Mouse (Mus musculus): Measurements from ENCODE around the gene Gzf1. TPM values are rescaled to one million over a fixed set of nuclear protein-coding genes. Genes with fewer than 3 reads are reported as not detected.

Gzf1 gene
- total RNA-seq, 2 experiments from 2014 or later = 24.0 to 26.2 TPM

- DNase-seq (ENCODE audit: low spot score in 2 of 2) = no peak
Observed at GRCm38 (mm10) chr2:148698571-148698970, 17.7 kb downstream of the Gzf1 start.

DNA sequence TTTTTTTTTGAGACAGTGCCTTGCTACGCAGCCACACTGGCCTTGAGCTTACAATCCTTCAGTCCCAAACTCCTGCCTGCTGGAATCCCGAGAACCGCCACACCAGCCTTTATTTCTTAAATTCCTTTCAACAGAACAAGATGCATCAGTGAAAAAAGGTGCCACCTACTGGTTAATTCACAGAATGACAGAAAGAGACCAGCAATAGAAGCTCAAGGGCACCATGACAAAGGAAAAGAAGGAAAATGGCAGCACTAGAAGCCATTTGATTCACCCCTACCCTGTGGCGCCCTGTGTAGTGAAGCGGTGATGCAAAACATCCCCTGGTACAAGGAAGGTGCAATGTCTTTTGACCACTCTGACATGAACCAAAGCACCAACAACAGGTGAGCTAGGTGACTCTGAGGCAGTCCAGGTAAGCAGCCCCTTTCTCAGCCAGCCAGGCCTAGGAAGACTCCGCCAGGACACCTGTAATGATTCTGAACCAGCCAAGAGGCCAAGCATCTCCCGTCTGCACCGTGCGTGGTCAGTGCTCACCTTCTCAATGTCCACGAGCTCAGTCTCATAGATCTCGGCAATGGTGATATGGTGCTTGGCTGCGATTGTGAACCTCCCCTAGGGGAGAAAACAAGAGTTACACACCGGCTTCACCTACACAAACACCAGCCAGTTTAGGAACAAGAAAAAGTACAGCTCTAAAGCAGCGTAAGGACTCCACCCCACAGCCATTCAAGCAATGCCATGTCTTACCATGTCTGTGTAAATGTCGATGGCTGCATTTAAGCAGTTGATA lies 25.8 kb downstream of the Gzf1 start:
- peak in 1 of 2 experiments; percentile 11 for DNase-seq (ENCODE audit: low spot score in 2 of 2)

- DNase-seq (ENCODE audit: low spot score in 2 of 2) = no peak
Observed at GRCm38 (mm10) chr2:148707202-148707530, 26.3 kb downstream of the Gzf1 start.

DNA sequence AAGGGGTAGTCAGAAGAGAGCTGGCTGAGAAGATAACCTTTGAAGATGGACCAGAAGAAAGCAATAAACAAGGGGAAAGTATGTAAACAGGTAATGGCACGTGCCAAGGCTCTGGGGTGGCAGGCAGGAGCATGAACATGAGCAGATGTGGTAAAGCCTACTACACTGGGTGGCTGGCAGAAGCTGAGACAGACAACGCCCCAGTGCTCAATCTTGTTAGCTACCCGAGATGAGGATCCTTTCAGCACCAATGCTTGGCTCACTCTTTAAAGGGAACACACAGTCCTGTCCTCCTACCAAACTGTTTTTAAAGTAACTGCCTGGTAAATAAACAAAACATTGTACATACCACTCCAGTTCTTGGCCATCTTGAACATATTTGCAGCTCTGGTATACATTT lies 31.5 kb downstream of the Gzf1 start:
- DNase-seq (ENCODE audit: low spot score in 2 of 2) = no peak

DNA sequence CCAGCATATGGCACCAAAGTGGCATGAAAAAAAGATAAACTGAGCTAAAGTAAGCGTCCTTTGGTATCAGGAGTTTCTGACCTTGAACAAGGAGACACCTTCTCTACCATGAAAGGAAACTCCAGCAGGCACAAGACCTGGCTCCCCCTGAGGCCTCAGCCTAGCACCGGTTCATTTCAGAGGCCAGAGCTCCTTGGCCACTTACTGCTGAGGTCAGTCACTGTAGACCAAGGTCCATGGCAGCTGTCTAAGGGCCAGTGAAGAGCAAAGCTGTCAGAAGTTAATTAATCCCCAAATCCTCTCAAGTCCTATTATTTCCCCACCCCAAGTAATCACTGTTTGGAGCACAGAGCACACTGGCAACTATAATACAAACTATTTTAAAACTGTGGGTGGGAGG lies 36.2 kb downstream of the Gzf1 start:
- no peak for DNase-seq (ENCODE audit: low spot score in 2 of 2)

- no peak for DNase-seq (ENCODE audit: low spot score in 2 of 2)
Observed at GRCm38 (mm10) chr2:148719271-148719995, 38.6 kb downstream of the Gzf1 start.

GRCm38 (mm10) chr2:148731614-148732326 lies 50.9 kb downstream of the Gzf1 start:
- DNase-seq (ENCODE audit: low spot score in 2 of 2) = peak; percentile 37 to 49

- DNase-seq (ENCODE audit: low spot score in 2 of 2) = peak; percentile 92 to 93
Observed at GRCm38 (mm10) chr2:148732327-148733000, 51.6 kb downstream of the Gzf1 start, which contains the start of gene Napb. Gene Napb, minus strand, starts transcription at chr2:148732467.

Other genes starting within 250 kb of the Gzf1 start
- gene Cd93, start 237.5 kb upstream of the Gzf1 start, total RNA-seq (2021) = 10 to 100 TPM; 21.4 to 21.9 TPM
- gene Nxt1, start 8.4 kb upstream of the Gzf1 start, total RNA-seq (2021) = 10 to 100 TPM; 10.1 to 12.6 TPM
- 100 to 1,000 TPM; 232 to 251 TPM for gene Napb, start 51.4 kb downstream of the Gzf1 start, total RNA-seq (2021)
- gene Cstl1, start 69.3 kb downstream of the Gzf1 start, total RNA-seq (2021) = under 1 TPM in 1 of 2 experiments, not detected in 1; 0.71 TPM
- gene Cst11, start 90.5 kb downstream of the Gzf1 start, total RNA-seq (2021) = not detected
- not detected for gene 8030411F24Rik, start 101.0 kb downstream of the Gzf1 start, total RNA-seq (2021)
- gene Cst12, start 108.3 kb downstream of the Gzf1 start, total RNA-seq (2021) = not detected
- not detected for gene Cst8, start 117.8 kb downstream of the Gzf1 start, total RNA-seq (2021)
- not detected for gene Cst13, start 139.1 kb downstream of the Gzf1 start, total RNA-seq (2021)
- not detected for gene Cst9, start 154.1 kb downstream of the Gzf1 start, total RNA-seq (2021)
- not detected for gene 9230104L09Rik, start 184.0 kb downstream of the Gzf1 start, total RNA-seq (2021)
- gene Cst3, start 194.7 kb downstream of the Gzf1 start, total RNA-seq (2021) = 1,000 to 10,000 TPM; 2,230 to 2,265 TPM

All from layer of hippocampus, postnatal 10 days (tissue).